Mouse (Mus musculus) thymus, adult 2 months (tissue): ENCODE data around the gene Xpc.

Experiments used
- CTCF ChIP-seq: fragments of 200-500 bp; IDR thresholded peaks from 2 replicates; pipeline ENCODE4 v1.5.1; 2012; ENCODE audit warnings: mild to moderate bottlenecking, control low read depth, low read length, moderate library complexity, borderline replicate concordance; ENCODE audit not compliant: control insufficient read depth, poor library complexity, insufficient read depth; ENCODE audit errors: extremely low read depth
- POLR2A ChIP-seq: fragments of 200-500 bp; IDR thresholded peaks from 2 replicates; pipeline ENCODE4 v1.6.1; 2012; ENCODE audit warnings: mild to moderate bottlenecking, low read length, control low read depth, moderate library complexity; ENCODE audit not compliant: control insufficient read depth, poor library complexity, insufficient read depth; ENCODE audit errors: extremely low read depth

GRCm38 (mm10) chr6:91449472-91450225, 66.0 kb downstream of the Xpc start:
- TF ChIP-seq CTCF (no peak), POLR2A (no peak)
